Mouse (Mus musculus) thymus, postnatal 14 days (tissue): ENCODE results near the gene Casp7.

Source experiments
- DNase-seq: peaks from one replicate; pipeline ENCODE4 v3.0.0; 2021

Casp7 gene

DNA sequence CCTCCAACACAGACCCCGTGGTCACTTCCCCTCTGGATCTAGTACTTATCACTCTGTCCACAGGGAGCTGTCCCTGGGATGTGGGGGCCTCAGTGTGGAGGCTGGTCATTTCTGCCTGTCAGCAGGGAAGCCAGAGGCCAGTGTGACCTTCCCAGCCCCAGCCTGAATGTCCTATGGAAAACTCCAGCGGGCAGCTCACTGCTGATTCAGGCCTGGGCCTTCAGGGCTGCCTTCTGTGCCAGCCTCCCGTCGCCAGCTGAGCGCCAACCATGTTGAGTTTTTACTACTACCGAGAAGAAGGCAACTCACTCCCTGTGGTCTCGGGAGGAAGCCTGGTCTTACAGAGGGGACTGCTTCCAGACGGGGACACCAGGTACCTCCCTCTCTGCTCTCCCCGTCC lies 28.6 kb downstream of the Casp7 start:
- DNase-seq: no peak

DNA sequence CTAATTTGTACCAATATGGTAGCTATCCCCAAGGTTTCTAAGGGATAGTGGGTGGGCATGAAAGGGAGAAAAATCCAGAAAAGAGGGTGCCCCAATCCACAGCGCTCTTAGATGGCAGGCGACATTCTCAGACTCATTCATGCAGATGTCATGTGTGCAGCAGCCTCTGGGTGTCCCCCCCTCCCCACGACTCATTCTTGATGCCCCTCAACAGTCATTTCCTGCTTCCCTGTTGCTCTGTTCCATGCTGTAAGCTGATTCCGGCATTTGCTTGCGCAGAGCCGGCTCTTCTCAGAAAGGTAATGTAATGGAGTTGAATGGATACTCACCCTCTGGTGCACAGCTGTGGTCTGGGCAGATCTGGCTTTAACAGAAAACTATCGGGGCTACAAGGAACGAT lies 33.4 kb downstream of the Casp7 start:
- DNase-seq: no peak

DNA sequence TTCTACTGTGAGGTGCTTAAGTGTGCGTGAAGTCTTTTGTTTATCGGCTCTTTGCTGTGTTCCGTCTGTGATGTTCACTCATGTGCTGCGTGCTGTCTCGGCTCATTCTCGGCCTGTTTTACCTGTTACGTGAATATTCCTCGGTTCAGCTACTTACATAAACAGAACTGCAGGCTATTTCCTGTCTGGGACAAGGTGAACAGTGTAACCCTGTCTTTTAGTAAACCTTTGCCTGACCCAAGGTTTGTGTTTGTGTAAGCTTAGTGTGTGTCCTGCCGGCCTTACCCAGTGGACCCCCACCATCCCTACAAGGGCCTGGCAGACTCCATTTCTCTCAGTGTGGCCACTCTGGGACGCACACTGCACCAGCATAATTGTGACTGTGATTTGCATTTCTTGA lies 35.8 kb downstream of the Casp7 start:
- no peak for DNase-seq

DNA sequence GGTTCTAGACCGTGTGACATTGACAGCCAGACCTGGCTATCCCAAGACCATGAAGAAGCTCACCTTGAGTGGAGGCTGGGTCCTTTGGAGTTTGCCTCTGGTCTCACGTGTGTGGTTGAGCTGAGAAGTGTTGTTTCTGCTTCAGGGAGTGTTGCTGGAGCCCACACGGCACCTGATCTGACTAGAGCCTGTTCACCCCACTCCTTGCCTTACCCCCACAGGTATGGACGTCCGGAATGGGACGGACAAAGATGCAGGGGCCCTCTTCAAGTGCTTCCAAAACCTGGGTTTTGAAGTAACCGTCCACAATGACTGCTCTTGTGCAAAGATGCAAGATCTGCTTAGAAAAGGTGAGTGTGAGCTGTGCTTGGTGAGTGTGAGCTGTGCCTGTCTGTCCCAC lies 36.7 kb downstream of the Casp7 start:
- DNase-seq: no peak

DNA sequence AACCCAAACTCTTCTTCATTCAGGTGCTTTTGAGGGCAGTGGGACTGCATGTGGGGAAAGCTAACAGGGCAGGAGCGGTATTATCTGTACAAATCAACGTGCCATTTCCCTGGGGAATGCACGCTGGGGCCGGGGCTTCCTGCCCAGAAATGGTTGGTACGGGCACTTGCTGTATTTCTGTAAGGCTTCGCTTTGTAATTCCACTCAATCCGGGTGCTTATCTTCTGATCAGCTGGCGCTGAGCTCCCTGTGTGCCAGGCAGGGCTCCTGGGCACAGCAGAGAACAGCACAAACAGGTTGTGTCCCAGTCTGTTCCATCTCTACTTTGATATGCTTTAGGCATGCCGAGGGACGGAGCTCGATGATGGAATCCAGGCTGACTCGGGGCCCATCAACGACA lies 39.5 kb downstream of the Casp7 start:
- no peak for DNase-seq

DNA sequence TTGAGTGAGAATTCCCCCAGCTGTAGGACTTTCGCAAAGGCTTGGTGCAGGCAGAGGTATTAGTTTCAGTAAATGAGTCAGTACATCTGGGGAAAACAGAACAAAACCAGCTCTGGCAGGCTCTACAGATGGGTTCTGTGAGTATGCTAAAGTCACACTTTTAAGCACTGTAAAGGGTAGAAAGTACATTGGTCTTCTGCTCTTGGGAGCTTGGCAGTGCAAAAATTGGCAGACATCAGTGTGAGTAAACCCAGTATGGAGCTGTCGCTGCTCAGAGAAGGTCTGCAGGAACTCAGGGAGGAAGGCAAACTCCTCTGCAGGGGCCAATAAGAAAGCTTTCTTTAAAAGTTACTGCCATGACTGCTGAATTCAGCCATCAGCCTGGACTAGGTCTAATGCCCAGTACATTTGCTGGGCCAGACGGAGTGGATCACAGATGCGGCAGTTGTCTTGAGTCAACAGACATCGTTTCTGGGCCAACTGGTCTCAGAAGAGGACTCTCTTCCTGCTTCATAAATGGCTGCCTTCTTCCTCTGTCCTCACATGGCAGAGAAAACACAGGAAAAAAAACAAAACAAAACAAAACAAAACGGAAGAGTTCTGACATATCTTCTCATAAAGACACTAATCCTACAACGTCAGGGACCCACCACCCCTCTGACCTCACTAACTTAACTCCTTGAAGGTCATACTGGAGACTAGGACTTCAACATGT lies 41.6 kb downstream of the Casp7 start:
- no peak for DNase-seq

DNA sequence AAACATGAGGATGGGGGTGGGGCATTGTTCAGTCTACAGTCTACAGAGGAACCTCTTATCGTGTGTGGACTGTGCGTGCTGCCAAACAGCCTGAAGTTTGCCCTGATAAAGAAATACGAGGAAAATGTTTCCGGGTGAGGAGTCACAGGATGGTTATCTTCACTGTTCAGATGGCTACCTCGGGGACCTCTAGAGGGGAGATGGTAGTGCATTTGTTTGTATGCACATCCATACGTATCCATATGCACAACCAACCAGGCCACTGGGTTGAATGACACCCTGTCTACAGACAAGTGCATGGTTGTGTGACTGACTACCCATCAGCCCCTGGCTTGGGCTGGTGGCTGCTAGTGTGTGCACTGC lies 42.1 kb downstream of the Casp7 start:
- no peak for DNase-seq

DNA sequence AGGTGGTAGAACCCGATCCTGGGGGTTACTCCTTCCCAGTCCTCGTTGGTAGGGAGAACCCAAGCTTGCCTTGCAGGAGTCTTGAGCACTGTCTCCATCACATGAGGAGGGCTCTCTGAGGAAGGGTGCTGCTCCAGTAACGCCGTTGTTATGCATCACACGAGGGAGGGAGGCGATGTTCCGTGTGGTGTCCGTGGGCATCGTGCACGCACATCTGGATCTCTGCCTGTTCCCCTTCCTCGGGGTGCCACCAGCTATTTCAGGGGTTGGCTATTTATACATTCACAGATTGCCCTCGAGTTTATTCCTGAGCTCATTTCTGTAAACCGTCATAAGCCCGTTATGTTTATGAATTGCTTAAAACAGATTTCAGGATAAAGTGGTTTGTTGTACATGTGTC lies 46.5 kb downstream of the Casp7 start:
- DNase-seq: no peak

DNA sequence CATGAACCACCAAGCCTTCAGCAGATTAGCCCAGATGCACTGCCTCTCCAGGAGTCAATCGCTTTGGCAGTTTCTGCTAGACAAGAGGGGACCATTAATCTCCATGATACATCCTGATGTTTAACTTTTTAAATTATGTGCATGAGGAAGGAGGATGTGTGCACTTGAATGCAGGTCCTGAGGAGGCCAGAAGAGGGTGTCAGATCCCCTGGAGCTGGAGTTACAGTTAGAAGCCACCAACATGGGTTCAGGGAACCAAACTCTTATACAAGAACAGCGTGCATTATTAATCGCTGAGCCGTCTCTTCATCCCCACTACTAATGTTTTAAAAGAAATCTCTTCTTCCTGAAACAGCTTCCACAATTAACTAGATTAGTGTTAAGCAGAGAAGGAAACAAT lies 51.9 kb downstream of the Casp7 start:
- no peak for DNase-seq

DNA sequence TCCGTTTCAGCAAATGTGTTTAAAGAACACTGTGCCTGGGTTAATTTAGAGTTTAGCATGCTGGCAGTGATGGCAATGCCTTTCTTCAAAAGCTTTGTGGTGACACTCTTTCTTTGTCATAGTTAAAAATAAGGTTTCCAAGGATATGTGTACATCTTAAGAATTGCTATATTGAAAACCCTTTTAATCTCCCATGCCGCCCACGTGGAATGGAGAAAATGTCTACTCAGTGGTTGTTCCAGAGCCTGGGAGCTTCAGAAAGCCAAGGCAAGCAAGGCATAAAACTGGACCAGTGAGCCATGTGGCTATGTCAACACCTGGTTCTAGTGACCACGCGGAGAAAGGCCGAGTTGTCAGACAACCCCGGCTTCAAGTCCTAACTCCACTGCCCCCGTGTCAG lies 52.6 kb downstream of the Casp7 start:
- no peak for DNase-seq

DNA sequence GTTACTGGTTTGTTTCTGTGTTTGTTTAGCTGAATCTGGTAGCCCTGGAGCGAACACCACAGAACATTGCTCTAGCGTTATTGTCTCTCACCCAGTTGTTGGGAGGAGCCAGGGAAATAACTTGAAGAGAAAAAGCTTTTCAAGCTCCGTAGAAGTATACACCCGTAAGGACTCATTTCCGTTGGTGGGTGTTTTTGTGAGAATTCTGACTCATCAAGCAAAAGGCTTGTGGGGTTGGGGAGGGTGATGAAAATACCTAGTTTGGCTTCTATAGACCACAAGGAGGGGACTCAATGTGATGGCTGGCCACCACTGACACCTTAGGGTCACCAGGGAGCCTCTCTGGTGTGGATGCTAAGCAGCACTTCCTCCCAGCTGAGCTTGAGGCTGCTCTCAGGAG lies 54.0 kb downstream of the Casp7 start:
- DNase-seq: no peak

DNA sequence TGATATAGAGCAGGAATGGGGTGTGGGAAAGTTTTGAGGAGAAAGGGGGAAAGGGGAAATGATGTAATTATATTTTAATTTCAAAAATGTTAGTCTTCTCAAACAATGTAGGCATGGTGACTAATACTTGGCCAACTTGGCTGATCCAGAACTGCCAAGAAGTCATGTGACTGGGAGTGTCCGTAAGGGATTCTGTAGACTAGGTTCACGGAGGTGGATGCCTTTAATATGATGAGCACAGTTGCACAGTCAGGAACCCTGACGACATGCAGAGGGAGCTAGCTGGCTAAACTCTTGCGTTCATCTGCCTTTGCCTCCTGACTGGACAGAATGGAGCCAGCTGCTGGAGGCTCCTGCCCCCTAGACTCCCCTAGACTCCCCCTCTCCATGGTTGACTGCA lies 54.9 kb downstream of the Casp7 start:
- no peak for DNase-seq

DNA sequence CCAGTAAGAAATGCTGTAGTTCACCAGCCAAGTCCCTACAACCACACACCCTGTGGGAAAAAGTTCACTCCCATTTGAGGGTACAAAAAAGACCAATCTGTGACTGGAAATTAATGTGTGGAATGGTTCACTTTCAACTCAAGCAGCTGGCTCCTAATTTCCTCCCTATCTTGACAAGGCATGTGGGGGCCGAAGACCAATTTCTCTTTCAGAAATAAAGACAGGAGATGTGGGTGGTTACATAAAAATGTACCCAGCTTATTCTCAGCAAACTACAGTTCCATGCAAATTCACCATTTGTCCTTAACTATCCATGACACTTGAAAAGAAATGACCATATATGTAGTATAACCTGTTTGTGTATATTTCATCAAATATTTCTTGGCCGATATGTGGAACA lies 55.5 kb downstream of the Casp7 start:
- DNase-seq: no peak

DNA sequence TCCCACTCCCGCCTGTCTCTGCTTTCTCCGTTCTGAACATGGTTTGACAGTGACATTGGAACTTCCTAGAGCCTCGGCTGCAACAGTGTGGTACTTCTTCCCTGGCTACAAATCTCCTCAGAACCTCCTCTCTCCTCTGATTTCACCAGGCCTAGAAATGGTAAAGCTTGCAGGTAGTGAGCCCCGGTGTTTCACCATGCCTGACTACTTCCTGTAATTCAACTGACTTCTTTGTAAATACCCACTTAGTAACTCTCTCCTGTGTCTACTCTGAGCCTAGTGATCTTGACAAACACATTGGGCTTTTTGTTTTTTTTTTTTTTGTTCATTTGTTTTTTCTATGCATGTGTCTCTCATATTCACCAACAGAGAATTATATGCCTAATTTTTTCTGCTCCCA lies 57.9 kb downstream of the Casp7 start:
- no peak for DNase-seq

DNA sequence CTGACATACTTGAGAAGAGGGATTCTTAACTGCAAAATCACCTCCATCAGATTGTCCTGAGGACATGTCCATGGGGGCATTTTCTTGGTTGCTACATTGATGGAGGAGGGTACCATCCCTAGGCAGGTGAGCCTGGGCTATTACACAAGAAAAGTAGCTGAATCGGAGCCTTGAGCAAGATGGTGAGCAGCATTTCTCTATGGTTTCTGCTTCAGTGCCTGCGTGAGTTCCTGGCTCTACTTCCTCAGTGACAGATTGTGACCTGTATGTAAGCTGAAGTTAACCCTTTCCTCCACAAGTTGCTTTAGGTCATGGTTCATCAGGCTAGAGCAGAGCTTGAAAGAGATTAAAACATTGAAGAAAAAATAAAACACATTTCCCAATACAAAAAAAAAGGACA lies 58.4 kb downstream of the Casp7 start:
- no peak for DNase-seq

DNA sequence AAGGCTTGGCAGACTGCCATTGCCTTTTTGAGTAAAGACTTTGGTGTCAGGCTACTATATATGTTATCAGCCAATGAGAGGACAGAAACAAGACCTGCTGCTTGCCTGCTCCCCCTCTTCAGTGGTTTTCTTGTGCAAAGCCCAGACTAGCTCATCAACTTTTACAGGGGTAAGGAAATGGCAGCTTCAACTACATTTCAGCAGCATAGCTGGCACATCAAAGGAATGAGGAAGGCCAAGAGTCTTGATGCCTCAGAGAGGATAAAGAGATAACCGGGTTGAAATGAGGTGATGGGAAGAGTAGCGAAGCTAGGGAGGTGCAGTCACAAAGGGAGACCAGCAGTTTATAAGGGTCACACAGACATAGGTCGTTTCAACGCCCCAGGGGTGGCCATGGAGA lies 60.6 kb downstream of the Casp7 start:
- no peak for DNase-seq

DNA sequence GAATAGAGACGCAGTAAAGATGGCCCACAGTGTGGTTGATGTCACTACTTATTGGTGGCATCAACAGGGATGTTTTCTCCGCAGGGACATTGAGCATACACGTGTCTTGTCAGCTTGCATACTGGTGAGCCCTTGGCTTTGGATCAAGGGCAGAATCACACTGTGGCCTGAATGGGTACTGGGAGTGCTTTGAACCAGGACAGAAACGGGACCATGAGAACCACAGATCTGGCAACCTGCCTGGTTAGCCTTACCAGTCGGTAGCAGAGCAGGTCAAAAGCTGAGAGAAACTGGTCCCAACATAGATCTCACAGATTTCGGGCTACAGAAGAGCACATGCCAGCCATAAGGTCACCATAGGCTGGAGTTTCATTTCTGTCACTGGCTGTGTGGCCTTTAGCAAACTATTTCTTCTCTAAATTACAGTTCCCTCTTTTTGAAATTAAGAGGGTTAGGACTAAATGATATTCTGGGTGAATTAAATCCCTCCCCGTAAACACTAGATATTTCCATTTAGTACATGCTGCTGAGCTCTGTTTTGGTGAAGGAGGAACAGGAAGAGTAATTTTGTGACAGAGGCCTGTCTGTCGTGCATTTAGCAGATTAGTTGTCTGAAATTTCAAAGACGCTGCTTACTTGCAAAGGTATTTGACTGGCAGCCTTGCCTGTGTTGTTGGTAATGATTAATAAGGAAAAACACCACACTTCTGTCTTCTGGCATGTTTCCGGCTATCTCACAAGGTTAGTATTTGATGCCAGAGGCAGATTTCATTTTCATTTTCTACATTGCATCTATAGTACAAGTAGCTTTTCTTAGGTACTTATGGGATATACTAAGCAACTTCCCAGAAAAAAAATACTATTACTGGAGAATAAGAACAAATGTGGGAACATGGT lies 62.5 kb downstream of the Casp7 start:
- no peak for DNase-seq

DNA sequence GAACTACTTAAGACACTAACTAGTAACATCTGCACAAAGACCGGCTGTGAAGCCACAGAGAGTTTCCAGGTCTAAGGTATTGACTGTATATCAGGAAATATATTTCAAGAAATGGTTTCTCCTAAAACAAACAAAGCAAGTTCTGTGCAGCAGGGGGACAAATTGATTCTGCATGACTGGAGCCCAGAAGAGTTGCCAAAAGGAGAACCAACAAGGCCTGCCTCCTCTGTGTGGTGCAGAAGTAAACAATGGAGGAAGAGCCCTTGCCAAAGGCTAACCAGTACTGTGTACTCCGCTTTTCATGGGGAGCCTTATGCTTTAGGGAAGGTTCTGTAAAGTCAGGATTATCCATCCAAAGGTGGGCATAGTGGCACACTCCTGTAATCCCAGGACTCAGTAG lies 63.3 kb downstream of the Casp7 start:
- no peak for DNase-seq

DNA sequence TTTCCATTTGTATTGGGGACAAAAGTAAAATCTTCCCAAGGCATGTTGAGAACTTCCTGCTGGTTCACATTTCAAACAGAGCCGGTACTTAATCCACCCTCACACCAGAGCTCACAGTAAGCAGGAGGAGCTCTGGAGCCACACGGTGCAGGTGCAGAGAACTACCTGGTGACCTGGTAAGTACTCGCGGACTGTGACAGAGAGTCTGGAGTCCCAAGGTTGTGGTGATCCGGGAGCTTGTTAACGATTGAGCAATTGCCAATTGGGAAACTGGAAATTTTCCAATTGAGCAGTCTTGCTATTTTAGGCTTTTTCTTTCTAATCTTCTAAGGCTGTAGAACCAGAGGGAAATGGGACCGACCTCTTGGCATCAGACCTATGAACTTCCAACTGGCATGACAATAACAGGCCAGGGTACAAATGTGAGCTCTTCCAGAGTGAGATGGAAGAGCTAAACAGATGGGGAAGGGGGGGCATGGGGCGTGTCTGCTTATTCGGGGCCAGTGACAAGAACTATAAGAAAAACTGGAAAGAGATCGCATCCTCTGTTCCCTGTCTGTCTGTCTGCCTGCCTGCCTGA lies 64.7 kb downstream of the Casp7 start, which contains the start of gene Plekhs1:
Gene Plekhs1, plus strand, starts transcription at position 119 of the 580 bp plus-strand sequence.
- no peak for DNase-seq

DNA sequence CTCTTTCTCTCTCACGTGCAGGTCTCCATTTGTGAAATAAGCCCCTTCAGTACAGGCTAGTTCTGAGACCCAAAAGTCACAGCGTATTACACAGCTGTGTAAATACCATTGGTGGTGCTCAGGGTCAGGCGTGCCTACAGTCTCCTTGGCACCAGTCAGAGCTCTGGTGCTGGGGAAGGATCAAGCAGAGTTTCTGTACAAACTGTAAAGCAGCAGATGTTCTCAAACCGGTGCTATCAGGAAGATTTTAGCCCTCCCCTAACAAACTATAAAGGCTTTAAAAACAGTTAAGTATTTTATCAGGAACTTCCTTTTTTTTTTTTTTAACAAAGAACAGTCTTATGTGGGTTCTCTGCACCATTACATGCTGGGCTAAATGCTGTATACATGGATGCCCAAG lies 65.9 kb downstream of the Casp7 start:
- no peak for DNase-seq

DNA sequence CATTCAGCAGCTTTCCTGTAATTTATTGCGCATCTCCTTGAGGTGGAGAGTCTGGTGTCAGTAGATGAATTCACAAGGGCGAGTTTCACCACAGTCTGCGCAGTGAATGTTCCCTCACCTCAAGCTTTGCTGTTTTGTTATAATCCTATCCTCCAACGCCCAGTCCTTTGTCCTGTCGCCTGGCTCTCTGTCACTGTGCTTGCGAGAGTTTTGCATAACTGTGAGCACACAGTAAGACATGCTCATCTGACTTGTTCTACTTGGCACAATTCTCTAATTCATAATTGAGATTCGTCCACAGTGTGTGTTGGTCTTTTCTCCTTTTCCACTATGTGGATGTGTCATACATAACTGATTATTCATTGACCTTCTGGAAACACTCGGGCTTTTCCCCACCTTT lies 69.6 kb downstream of the Casp7 start:
- DNase-seq: no peak

DNA sequence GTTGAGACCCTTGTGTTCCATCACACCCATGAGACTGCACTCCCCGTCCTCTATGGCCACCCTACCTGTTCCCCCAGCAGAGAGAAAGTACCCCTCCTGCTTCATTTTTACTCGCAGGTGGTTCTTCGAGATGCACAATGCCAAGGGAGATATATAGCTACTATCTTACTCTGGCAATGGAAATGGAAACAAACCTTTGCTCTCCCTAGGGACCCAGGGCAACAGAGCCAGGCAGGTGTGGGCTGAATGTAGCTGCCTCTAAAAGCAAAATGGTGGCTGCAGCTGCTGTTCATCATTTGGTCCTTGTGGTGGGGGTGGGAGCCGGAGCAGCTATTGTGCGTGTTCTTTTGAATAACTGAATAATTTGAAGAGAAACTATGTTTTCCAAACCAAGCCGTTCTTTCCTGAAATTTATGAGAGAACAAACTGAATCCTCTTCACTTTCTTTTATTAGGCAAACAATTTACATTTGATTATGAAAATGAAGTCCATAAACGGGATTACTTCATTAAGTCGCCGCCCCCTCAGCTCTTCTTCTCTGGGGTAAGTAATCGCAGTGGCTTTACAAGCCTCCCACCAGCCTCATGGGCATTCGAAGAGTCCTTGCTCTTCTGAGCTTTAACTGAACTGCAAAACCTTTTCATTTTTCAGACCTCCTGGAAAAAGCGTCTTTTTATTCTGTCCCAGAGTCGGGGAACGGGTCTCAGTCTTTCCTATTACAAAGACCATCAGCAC lies 73.5 kb downstream of the Casp7 start:
- no peak for DNase-seq

DNA sequence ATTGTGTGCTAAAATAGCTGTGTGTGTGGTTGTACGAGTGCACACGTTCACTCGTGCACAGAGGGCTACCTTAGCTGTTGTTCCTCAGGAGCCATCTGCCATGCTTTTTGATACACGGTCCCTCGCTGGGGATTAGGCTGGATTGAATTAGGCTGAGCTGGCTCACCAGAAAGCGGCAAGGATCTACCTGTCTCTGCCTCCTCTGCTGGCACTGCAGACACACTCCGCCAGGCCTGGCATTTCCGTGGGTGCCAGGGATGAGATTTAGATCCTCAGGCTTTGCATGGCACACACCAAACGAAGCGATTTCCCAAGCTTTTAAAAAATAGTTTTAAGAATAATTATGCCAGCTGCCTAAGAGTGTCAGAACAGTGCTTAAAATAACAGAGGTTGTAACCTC lies 75.0 kb downstream of the Casp7 start:
- DNase-seq: no peak
